Mouse (Mus musculus): ENCODE measurements around the gene Nr1d2. TPM values are rescaled to one million over a fixed set of nuclear protein-coding genes. Genes with fewer than 3 reads are reported as not detected.
"Not testable (repeated sequence)": the region's sequence is repeated elsewhere in the genome, so short reads cannot be mapped to it uniquely, and the experiment has no call there.

Gene Nr1d2
- polyA plus RNA-seq, 1 experiment from 2014 or later: 6.2 TPM

DNA sequence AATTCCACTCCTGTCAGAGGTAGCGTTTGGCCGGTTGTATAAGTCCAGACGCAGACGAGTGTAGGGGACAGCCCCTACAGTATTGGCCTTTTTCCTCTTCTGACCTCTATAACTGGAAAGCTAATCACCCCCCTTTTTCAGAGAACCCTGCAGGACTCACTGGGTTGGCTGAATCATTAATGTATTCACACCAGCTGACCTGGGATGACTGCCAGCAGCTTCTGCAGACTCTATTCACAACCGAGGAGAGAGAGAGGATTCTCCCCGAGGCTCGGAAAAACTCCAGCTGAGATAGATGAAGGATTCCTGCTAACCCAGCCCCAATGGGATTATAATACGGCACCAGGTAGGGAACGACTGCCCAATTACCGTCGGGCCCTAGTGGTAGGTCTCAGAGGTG, 12.7 kb downstream of the Nr1d2 start:
- H3K9ac ChIP-seq; H3K4me1 ChIP-seq; H3K9me3 ChIP-seq; H3K27ac ChIP-seq; H3K4me2 ChIP-seq; H3K36me3 ChIP-seq; H3K27me3 ChIP-seq; H3K4me3 ChIP-seq; ATAC-seq (ENCODE audit: insufficient number of reproducible peaks, low FRiP score, low TSS enrichment, low read depth): not testable (repeated sequence)
- 70% methylated on average over 11 of the region's 11 CpGs for WGBS

GRCm38 (mm10) chr14:18225431-18225830, 13.5 kb downstream of the Nr1d2 start:
- not testable (repeated sequence) for H3K9me3 ChIP-seq; ATAC-seq (ENCODE audit: insufficient number of reproducible peaks, low FRiP score, low TSS enrichment, low read depth)

DNA sequence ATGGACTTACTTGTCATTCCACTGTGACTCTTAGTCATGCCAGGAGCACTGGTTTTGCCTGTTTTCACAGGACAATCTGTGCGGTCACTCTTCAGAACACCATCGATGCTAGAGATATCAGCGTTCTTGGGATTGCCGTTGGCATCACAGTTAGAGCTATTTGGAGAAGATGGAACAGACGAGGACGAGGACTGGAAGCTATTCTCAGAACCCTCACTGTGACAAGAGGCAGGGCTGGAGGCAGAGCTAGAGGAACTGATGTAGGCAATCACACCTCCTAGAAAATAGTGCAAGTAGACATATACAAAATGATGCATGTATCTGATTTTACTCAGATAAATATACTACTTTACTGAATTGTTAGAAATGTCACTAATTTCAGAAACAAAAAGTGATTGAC, 16.9 kb downstream of the Nr1d2 start:
- H3K27me3 ChIP-seq: no peaks in the 10 kb centered on the region
- H3K4me3 ChIP-seq: no peak overlapping the region
- no peaks in the 10 kb centered on the region for H3K9me3 ChIP-seq
- no peak overlapping the region for H3K27ac ChIP-seq
- H3K36me3 ChIP-seq: no peaks in the 10 kb centered on the region
- WGBS: 90% methylated on average over 6 of the region's 6 CpGs
- no peak for ATAC-seq (ENCODE audit: insufficient number of reproducible peaks, low FRiP score, low TSS enrichment, low read depth)
- H3K4me1 ChIP-seq: no peaks in the 10 kb centered on the region
- H3K9ac ChIP-seq: no peak overlapping the region
- H3K4me2 ChIP-seq: no peak overlapping the region

More at GRCm38 (mm10) chr14:18225431-18225830, 13.5 kb downstream of the Nr1d2 start:
- H3K4me1 ChIP-seq, H3K27me3 ChIP-seq, H3K4me2 ChIP-seq, H3K27ac ChIP-seq, H3K9ac ChIP-seq, H3K36me3 ChIP-seq, H3K4me3 ChIP-seq: not testable (repeated sequence)
- WGBS: 92% methylated on average over 11 of the region's 11 CpGs

GRCm38 (mm10) chr14:18217158-18217557, 21.8 kb downstream of the Nr1d2 start:
- Histone ChIP-seq H3K27ac (no peak overlapping the region), H3K4me1 (no peaks in the 10 kb centered on the region), H3K4me3 (no peak overlapping the region), H3K9me3 (no peaks in the 10 kb centered on the region), H3K9ac (no peak overlapping the region), H3K36me3 (no peaks in the 10 kb centered on the region), H3K4me2 (no peak overlapping the region), H3K27me3 (no peaks in the 10 kb centered on the region)
- no peak for ATAC-seq (ENCODE audit: insufficient number of reproducible peaks, low FRiP score, low TSS enrichment, low read depth)
- WGBS: 67% methylated on average over 1 of the region's 1 CpGs

GRCm38 (mm10) chr14:18216428-18216827, 22.5 kb downstream of the Nr1d2 start:
- no peaks in the 10 kb centered on the region for H3K36me3 ChIP-seq
- no peak overlapping the region for H3K9ac ChIP-seq
- H3K4me3 ChIP-seq: no peak overlapping the region
- no peaks in the 10 kb centered on the region for H3K9me3 ChIP-seq
- no peaks in the 10 kb centered on the region for H3K4me1 ChIP-seq
- WGBS: 82% methylated on average over 6 of the region's 6 CpGs
- no peak for ATAC-seq (ENCODE audit: insufficient number of reproducible peaks, low FRiP score, low TSS enrichment, low read depth)
- no peak overlapping the region for H3K4me2 ChIP-seq
- no peak overlapping the region for H3K27ac ChIP-seq
- no peaks in the 10 kb centered on the region for H3K27me3 ChIP-seq

GRCm38 (mm10) chr14:18210795-18211194, 28.1 kb downstream of the Nr1d2 start:
- H3K27me3 ChIP-seq: no peaks in the 10 kb centered on the region
- no peaks in the 10 kb centered on the region for H3K4me1 ChIP-seq
- no peak overlapping the region for H3K27ac ChIP-seq
- no peak for ATAC-seq (ENCODE audit: insufficient number of reproducible peaks, low FRiP score, low TSS enrichment, low read depth)
- no peak overlapping the region for H3K4me2 ChIP-seq
- H3K4me3 ChIP-seq: no peak overlapping the region
- no peak overlapping the region for H3K9ac ChIP-seq
- 81% methylated on average over 3 of the region's 3 CpGs for WGBS
- H3K36me3 ChIP-seq: peaks cover 6% of the 10 kb centered on the region; the same call in 1 of the 2 replicates
- no peaks in the 10 kb centered on the region for H3K9me3 ChIP-seq

- ATAC-seq (ENCODE audit: insufficient number of reproducible peaks, low FRiP score, low TSS enrichment, low read depth); H3K4me3 ChIP-seq; H3K27me3 ChIP-seq; H3K9ac ChIP-seq; H3K4me2 ChIP-seq; H3K27ac ChIP-seq; H3K9me3 ChIP-seq; H3K36me3 ChIP-seq; H3K4me1 ChIP-seq: not testable (repeated sequence)
- WGBS: 84% methylated on average over 1 of the region's 1 CpGs
Observed at GRCm38 (mm10) chr14:18204315-18204714, 34.6 kb downstream of the Nr1d2 start.

DNA sequence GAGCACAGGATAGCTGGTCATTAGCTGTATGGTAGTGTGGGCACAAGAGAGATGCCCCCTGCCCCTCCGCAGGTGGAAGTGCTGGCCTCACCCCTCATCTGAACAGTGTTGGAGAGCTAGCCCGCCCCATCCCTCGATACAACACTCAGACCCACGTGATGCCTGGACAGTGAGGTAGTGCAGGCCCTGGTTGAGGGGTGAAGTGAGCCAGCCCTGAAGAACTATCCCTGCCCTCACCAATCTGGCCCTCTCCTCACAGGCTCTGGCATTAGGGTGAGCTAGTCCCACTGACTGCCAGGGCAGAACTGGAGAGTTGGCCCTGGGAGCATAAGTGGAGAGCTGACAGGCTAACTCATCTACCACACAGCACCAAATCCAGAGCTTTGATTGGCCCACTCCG, 37.5 kb downstream of the Nr1d2 start:
- Histone ChIP-seq H3K27me3 (no peaks in the 10 kb centered on the region), H3K4me2 (no peak overlapping the region), H3K27ac (no peak overlapping the region), H3K4me3 (no peak overlapping the region), H3K4me1 (no peaks in the 10 kb centered on the region), H3K9me3 (no peaks in the 10 kb centered on the region), H3K36me3 (no peaks in the 10 kb centered on the region), H3K9ac (no peak overlapping the region)
- WGBS: 90% methylated on average over 5 of the region's 5 CpGs
- ATAC-seq (ENCODE audit: insufficient number of reproducible peaks, low FRiP score, low TSS enrichment, low read depth): peak; percentile 48; the same call in 1 of the 2 replicates

DNA sequence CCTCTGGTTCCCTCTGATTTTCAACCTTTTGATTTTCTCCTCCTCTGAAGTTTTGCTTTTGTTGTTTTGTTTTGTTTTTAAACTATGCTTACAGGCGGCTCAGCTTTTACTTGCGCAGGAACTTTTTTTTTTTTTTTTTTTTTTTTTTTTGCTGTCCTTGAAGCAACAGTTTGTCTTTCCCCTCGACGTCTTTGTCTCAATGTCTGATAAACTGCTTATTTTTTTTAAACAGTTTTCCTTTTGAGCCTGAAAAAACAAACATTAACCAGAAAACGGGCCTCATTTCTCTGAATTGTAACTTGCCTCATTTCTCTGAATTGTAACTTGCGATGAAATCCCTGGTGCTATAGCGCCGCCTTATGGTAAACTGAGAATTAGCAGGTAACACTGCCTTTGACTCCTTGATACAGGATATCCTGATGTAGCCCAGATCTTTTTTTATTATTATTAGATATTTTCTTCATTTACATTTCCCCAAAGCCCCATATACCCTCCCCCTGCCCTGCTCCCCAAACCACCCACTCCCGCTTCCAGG, 52.0 kb downstream of the Nr1d2 start:
- no peak overlapping the region for H3K4me2 ChIP-seq
- H3K27ac ChIP-seq: no peak overlapping the region
- ATAC-seq (ENCODE audit: insufficient number of reproducible peaks, low FRiP score, low TSS enrichment, low read depth): no peak
- no peak overlapping the region for H3K9ac ChIP-seq
- no peaks in the 10 kb centered on the region for H3K9me3 ChIP-seq
- no peaks in the 10 kb centered on the region for H3K36me3 ChIP-seq
- 48% methylated on average over 9 of the region's 9 CpGs for WGBS
- H3K27me3 ChIP-seq: no peaks in the 10 kb centered on the region
- H3K4me3 ChIP-seq: no peak overlapping the region
- H3K4me1 ChIP-seq: no peaks in the 10 kb centered on the region

DNA sequence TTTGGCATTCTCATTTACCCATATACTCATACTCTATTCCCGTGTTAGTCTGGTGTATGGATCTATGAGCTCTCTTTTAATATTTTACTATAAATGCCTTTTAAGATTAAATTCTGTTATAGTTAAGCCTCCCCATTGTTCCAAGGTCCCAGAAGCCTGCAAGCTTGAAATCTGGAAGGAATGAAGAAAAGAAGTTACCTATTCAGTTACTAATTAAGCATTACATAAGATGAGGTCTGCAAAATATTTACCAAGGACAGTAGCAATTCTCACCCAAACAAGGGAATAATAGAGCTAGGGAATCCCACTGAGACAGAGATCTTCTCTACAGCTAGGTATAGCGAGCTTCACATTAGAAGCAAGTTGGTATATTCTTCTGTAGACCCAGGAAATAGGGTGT, 61.4 kb downstream of the Nr1d2 start:
- not testable (repeated sequence) for ATAC-seq (ENCODE audit: insufficient number of reproducible peaks, low FRiP score, low TSS enrichment, low read depth); H3K27me3 ChIP-seq; H3K36me3 ChIP-seq; H3K27ac ChIP-seq; H3K9ac ChIP-seq; H3K4me2 ChIP-seq; H3K4me1 ChIP-seq; H3K4me3 ChIP-seq; H3K9me3 ChIP-seq
- WGBS: 63% methylated on average over 2 of the region's 2 CpGs

GRCm38 (mm10) chr14:18167597-18167996, 71.3 kb downstream of the Nr1d2 start:
- ATAC-seq (ENCODE audit: insufficient number of reproducible peaks, low FRiP score, low TSS enrichment, low read depth): no peak
- no peak overlapping the region for H3K4me3 ChIP-seq
- no peaks in the 10 kb centered on the region for H3K9me3 ChIP-seq
- no peaks in the 10 kb centered on the region for H3K27me3 ChIP-seq
- no peak overlapping the region for H3K9ac ChIP-seq
- H3K4me2 ChIP-seq: no peak overlapping the region
- no peaks in the 10 kb centered on the region for H3K4me1 ChIP-seq
- 81% methylated on average over 3 of the region's 3 CpGs for whole genome bisulfite sequencing
- no peak overlapping the region for H3K27ac ChIP-seq
- no peaks in the 10 kb centered on the region for H3K36me3 ChIP-seq

- Histone ChIP-seq H3K4me3 (no peak overlapping the region), H3K4me2 (no peak overlapping the region), H3K27me3 (no peaks in the 10 kb centered on the region), H3K27ac (no peak overlapping the region), H3K9me3 (no peaks in the 10 kb centered on the region), H3K9ac (no peak overlapping the region), H3K36me3 (no peaks in the 10 kb centered on the region), H3K4me1 (no peaks in the 10 kb centered on the region)
- ATAC-seq (ENCODE audit: insufficient number of reproducible peaks, low FRiP score, low TSS enrichment, low read depth): no peak
Observed at GRCm38 (mm10) chr14:18167041-18167440, 71.9 kb downstream of the Nr1d2 start.
